Mouse (Mus musculus) frontal cortex, postnatal 36 days (tissue): ENCODE measurements at regions not wholly inside any gene's neighbourhood (a gene's known extent, or its start where the extent isn't known, plus 50 kb on each side); places are given as distances from the start of the nearest gene placed in this dataset.
A peak's percentile ranks its signal among the peaks of the same experiment; 100 is the strongest.

ENCODE experiments used
- DNase-seq, 2 experiments: peaks; one replicate each; pipeline ENCODE4 v3.0.0; 2022; ENCODE audit warnings: low spot score in 2 of 2

- DNase-seq = no peak
Measured at GRCm38 (mm10) chr1:56206615-56207267, 430.5 kb downstream of the Hsfy2 start.

- no peak for DNase-seq
Measured at GRCm38 (mm10) chr1:56195224-56195623, 442.0 kb downstream of the Hsfy2 start.

GRCm38 (mm10) chr1:56183503-56184198 lies 453.6 kb downstream of the Hsfy2 start:
- DNase-seq = peak in 1 of 2 experiments; percentile 25

- no peak for DNase-seq
Measured at GRCm38 (mm10) chr1:56179206-56179985, 457.8 kb downstream of the Hsfy2 start.

- no peak for DNase-seq
Measured at GRCm38 (mm10) chr1:56171157-56171556, 466.1 kb downstream of the Hsfy2 start.

GRCm38 (mm10) chr1:56168712-56169111 lies 468.5 kb downstream of the Hsfy2 start:
- no peak for DNase-seq

DNA sequence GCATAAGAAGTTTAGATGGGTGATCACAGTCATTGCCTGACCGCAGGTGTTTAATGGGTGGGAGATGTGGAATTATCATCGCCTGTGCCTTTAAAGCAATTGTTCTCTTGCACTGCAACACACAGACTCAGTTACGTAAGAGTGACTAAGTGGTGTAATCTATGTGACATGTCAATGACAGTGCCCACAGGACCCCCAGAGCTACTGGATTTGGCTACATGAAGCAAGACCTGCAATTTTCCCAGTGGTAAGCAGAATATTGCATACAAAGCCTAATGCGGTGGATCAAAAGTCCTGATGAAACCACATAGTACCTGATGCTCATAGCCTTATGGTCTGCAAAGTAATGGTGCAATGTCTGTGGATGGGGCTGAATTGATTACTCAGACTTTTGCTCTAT lies 469.2 kb downstream of the Hsfy2 start:
- DNase-seq = no peak

DNA sequence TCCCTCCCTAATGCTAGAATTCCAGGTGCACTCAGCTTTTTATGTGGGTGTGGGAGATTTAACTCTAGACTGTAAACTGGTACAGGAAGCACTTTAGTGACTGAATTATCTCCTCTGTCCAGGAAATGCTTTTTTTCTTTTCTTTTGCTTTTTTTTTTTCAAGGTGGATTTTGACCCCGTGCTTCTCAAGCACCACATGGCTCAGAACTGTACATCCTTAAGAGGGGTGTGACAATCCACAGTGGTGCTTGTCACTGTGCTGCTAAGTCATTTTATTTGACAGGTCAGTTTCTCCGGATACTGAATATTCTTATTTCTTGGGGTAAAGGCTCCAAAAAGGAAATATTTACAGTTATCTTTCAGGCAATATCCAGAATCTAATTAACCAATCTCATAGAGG lies 472.0 kb downstream of the Hsfy2 start:
- DNase-seq = no peak

- no peak for DNase-seq
Measured at GRCm38 (mm10) chr1:56164366-56164765, 472.9 kb downstream of the Hsfy2 start.

GRCm38 (mm10) chr1:56130951-56131350 lies 506.3 kb downstream of the Hsfy2 start:
- peak; percentile 9 to 67 for DNase-seq

DNA sequence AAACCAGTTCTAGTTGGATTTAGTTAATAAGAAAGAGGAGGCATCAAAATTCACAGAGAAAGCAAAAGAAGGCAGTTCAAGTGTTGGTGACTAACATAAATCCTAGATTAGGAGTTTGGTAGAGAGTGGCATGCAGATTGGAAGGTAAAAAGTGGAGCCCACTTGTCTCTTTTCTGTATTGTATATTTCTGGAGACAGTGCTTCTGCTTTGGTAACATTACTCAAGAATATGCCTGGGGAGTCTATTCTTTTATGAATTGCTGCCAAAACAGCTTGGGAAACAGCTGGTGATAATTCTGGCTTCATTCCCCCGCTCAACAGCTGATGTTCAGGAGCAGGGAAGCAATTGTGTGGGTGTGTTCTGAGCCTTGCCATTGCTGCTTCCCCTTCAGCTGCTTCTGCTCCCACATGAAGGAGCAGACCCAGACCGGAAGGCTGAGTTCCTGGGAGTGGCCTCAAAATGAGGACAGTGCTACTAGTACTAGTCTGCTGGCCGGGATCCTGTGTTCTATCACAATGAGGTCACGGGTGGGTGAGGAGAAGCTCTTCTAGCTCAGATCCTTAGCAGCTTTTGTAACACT lies 547.9 kb downstream of the Hsfy2 start:
- peak; percentile 74 to 91 for DNase-seq

- no peak for DNase-seq
Measured at GRCm38 (mm10) chr1:56088357-56088756, 548.9 kb downstream of the Hsfy2 start.

- no peak for DNase-seq
Measured at GRCm38 (mm10) chr1:56076757-56077156, 560.5 kb downstream of the Hsfy2 start.

GRCm38 (mm10) chr1:56072255-56072654 lies 565.0 kb downstream of the Hsfy2 start:
- peak in 1 of 2 experiments; percentile 49 for DNase-seq

DNA sequence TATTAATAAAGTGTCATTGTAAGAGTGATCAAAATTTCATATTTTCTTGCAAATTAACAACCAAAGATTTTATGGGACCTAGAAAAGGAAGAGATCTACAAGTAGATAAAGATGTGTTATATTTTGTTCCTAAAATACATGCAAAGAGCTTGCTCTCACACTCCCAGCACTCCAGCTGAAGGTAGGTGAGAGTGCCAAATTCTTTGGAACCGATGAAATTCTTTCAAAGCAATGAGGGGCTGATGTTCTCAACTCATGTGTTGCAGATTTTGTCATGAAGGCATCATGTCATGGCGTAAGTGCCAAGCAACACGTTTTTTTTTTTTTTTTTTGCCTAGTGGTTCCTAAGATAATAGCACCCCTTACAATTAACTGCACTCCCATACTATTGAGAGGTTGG lies 573.8 kb downstream of the Hsfy2 start:
- DNase-seq = peak in 1 of 2 experiments; percentile 24
